Mouse (Mus musculus) heart, adult 2 months (tissue): ENCODE measurements at regions not wholly inside any gene's neighbourhood (a gene's known extent, or its start where the extent isn't known, plus 50 kb on each side); places are given as distances from the start of the nearest gene placed in this dataset.
A peak's percentile ranks its signal among the peaks of the same experiment; 100 is the strongest.

Source experiments
- DNase-seq, 2 experiments: peaks; one replicate each; pipeline ENCODE4 v3.0.0; 2021
- H3K27ac ChIP-seq: fragments of 200-600 bp; 2 replicates; pipeline ENCODE4 v1.8.1; 2022
- H3K27me3 ChIP-seq: fragments of 200-500 bp; 2 replicates; pipeline ENCODE4 v1.6.1; 2012; ENCODE audit warnings: mild to moderate bottlenecking, low read length, inconsistent platforms, mixed read lengths; ENCODE audit not compliant: control insufficient read depth, insufficient read depth
- H3K36me3 ChIP-seq: fragments of 200-500 bp; 2 replicates; pipeline ENCODE4 v1.6.1; 2012; ENCODE audit warnings: low read length, inconsistent platforms; ENCODE audit not compliant: control insufficient read depth, insufficient read depth
- H3K4me1 ChIP-seq: fragments of 200-500 bp; 2 replicates; pipeline ENCODE4 v1.6.1; 2011; ENCODE audit warnings: low read length; ENCODE audit not compliant: control insufficient read depth, insufficient read depth
- H3K4me3 ChIP-seq: fragments of 200-600 bp; 2 replicates; pipeline ENCODE4 v1.8.1; 2022
- H3K79me2 ChIP-seq: fragments of 200-500 bp; replicated peaks from 2 replicates; pipeline ENCODE4 v1.6.1; 2012; ENCODE audit warnings: mild to moderate bottlenecking, inconsistent platforms, low read length, moderate library complexity, mixed read lengths; ENCODE audit not compliant: control insufficient read depth, insufficient read depth
- H3K9ac ChIP-seq: fragments of 200-500 bp; 2 replicates; pipeline ENCODE4 v1.6.1; 2012; ENCODE audit warnings: low read depth, mild to moderate bottlenecking, control low read depth, inconsistent platforms, low read length, mixed read lengths
- CTCF ChIP-seq: fragments of 200-600 bp; IDR thresholded peaks from 2 replicates; pipeline ENCODE4 v1.8.1; 2022; ENCODE audit warnings: antibody characterized with exemption, mild to moderate bottlenecking, moderate library complexity
- EP300 ChIP-seq: fragments of 200-500 bp; IDR thresholded peaks from 2 replicates; pipeline ENCODE4 v1.6.1; 2011; ENCODE audit warnings: low read depth, low read length, control low read depth; ENCODE audit not compliant: insufficient read depth
- POLR2A ChIP-seq: fragments of 200-500 bp; IDR thresholded peaks from 2 replicates; pipeline ENCODE4 v1.6.1; 2011; ENCODE audit warnings: mild to moderate bottlenecking, low read depth, low read length, control low read depth; ENCODE audit not compliant: insufficient read depth
- WGBS: fragments of 180-500 bp; shearing (Covaris S2); methylation state at CpG from one replicate; pipeline ENCODE4 v1.1.7; 2018; 5-methylcytosine and 5-hydroxymethylcytosine counted together
- intact Hi-C: fragments of 180-260 bp; cut with DNase I; formaldehyde crosslinking; loops from one replicate; pipeline ENCODE4 v1.15.1; 2025

GRCm38 (mm10) chr4:12457978-12458597 lies 286.3 kb upstream of the Fam92a start:
- peaks cover 3% of the 10 kb centered on the region for H3K4me1 ChIP-seq
- DNase-seq = no peak
- intact Hi-C loops = no loop called here
- WGBS = 75% methylated on average over 8 of the region's 8 CpGs
- H3K4me3 ChIP-seq = no peak overlapping the region
- no peaks in the 10 kb centered on the region for H3K36me3 ChIP-seq
- TF ChIP-seq CTCF (0 out of 2 replicates have a peak, but pooled peaks have one; percentile 24), EP300 (no peak)
- no peak overlapping the region for H3K27ac ChIP-seq
- H3K9ac ChIP-seq = no peak overlapping the region
- no peaks in the 10 kb centered on the region for H3K79me2 ChIP-seq
- no peaks in the 10 kb centered on the region for H3K27me3 ChIP-seq

GRCm38 (mm10) chr4:12452086-12452485 lies 280.3 kb upstream of the Fam92a start:
- Histone ChIP-seq H3K79me2 (no peaks in the 10 kb centered on the region), H3K4me3 (no peak overlapping the region), H3K27ac (no peak overlapping the region), H3K4me1 (no peaks in the 10 kb centered on the region), H3K36me3 (no peaks in the 10 kb centered on the region), H3K9ac (no peak overlapping the region), H3K27me3 (no peaks in the 10 kb centered on the region)
- TF ChIP-seq EP300 (no peak), CTCF (no peak), POLR2A (no peak)
- WGBS = 86% methylated on average over 2 of the region's 2 CpGs
- no peak for DNase-seq
- intact Hi-C loops = no loop called here

GRCm38 (mm10) chr4:12425507-12425906 lies 253.7 kb upstream of the Fam92a start:
- no peaks in the 10 kb centered on the region for H3K79me2 ChIP-seq
- H3K36me3 ChIP-seq = no peaks in the 10 kb centered on the region
- H3K9ac ChIP-seq = no peak overlapping the region
- no peak for DNase-seq
- H3K4me1 ChIP-seq = no peaks in the 10 kb centered on the region
- TF ChIP-seq POLR2A (no peak), EP300 (no peak), CTCF (no peak)
- no peak overlapping the region for H3K4me3 ChIP-seq
- no peaks in the 10 kb centered on the region for H3K27me3 ChIP-seq
- 55% methylated on average over 3 of the region's 3 CpGs for WGBS
- intact Hi-C loops = no loop called here
- no peak overlapping the region for H3K27ac ChIP-seq

DNA sequence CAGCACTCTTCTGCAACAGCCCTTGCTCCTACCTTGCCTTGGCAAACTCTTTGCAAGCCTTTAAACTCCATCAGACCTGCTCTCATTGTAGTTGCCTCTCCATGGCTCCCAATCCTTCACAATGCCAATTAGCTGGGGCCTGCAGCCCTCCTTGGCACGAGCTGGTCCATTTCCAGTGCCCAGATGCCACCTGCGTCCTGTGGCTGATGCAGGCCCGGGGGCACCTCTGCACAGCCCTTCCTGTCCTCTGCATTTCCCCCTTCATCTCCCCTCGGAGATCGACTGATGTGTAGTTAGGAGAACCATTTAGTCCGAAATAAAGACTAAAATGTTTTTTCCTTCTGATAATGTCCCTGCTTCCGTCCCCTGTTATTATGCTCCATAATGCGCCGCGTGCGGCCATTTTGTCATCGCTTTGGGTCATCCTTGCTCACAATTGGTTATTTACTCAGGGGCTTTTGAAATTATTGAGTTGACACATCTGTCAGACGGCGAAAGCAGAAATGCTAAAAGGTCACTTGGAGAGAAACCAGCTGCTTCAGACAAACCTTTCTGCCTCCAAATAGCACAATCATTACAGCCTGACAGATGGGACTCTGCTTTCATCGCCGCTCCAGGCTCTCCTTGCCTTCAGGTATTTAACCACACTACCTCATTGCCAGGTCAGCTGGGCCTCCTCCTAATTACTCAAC lies 250.0 kb upstream of the Fam92a start:
- 79% methylated on average over 16 of the region's 16 CpGs for WGBS
- no peak for DNase-seq

GRCm38 (mm10) chr4:12418086-12418485 lies 246.3 kb upstream of the Fam92a start:
- Histone ChIP-seq H3K4me1 (no peaks in the 10 kb centered on the region), H3K27me3 (no peaks in the 10 kb centered on the region), H3K27ac (no peak overlapping the region), H3K9ac (no peak overlapping the region), H3K79me2 (no peaks in the 10 kb centered on the region), H3K4me3 (no peak overlapping the region), H3K36me3 (no peaks in the 10 kb centered on the region)
- DNase-seq = no peak
- intact Hi-C loops = no loop called here
- 22% methylated on average over 3 of the region's 3 CpGs for WGBS
- TF ChIP-seq CTCF = no peak
- TF ChIP-seq POLR2A = no peak
- TF ChIP-seq EP300 = no peak

More for the DNA sequence above, 250.0 kb upstream of the Fam92a start:
- Histone ChIP-seq H3K36me3 (no peaks in the 10 kb centered on the region), H3K4me1 (no peaks in the 10 kb centered on the region), H3K4me3 (no peak overlapping the region), H3K9ac (no peak overlapping the region), H3K79me2 (no peaks in the 10 kb centered on the region), H3K27ac (no peak overlapping the region), H3K27me3 (no peaks in the 10 kb centered on the region)
- intact Hi-C loops = no loop called here
- TF ChIP-seq EP300 (no peak), CTCF (no peak), POLR2A (no peak)

DNA sequence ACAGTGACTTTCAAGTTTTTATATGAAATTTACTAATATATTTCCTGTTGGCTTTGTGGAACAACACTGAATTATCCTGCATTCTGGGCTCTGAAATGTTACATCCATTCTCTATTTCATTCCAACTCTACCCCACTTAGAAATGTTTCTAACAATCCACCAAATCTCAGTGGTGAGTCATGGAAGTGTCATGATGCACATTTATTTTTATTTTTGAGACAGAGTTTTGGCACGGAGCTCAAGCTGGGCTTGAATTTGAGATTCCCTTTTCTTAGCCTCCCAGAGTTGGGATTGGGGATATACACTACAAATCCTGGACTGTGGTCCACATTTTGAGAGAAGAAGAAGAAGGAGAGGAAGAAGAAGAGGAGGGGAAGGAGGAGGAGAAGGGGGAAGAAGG lies 223.5 kb upstream of the Fam92a start:
- no peak for DNase-seq
- no peaks in the 10 kb centered on the region for H3K36me3 ChIP-seq
- TF ChIP-seq POLR2A (no peak), CTCF (no peak), EP300 (no peak)
- intact Hi-C loops = no loop called here
- H3K79me2 ChIP-seq = no peaks in the 10 kb centered on the region
- no peak overlapping the region for H3K9ac ChIP-seq
- WGBS = 67% methylated on average over 1 of the region's 1 CpGs
- no peaks in the 10 kb centered on the region for H3K27me3 ChIP-seq
- H3K4me1 ChIP-seq = no peaks in the 10 kb centered on the region
- no peak overlapping the region for H3K4me3 ChIP-seq
- no peak overlapping the region for H3K27ac ChIP-seq
